Mouse (Mus musculus) erythroblast, embryonic 14.5 days (primary cell): ENCODE results near the gene Krt12.

ENCODE experiments used
- GATA1 ChIP-seq: IDR thresholded peaks from 2 replicates; pipeline ENCODE4 v1.6.1; 2012; ENCODE audit warnings: low read length, inconsistent platforms, mixed read lengths
- TAL1 ChIP-seq: IDR thresholded peaks from 3 replicates; pipeline ENCODE4 v1.6.1; 2012; ENCODE audit warnings: low read length, inconsistent platforms, mixed read lengths

DNA sequence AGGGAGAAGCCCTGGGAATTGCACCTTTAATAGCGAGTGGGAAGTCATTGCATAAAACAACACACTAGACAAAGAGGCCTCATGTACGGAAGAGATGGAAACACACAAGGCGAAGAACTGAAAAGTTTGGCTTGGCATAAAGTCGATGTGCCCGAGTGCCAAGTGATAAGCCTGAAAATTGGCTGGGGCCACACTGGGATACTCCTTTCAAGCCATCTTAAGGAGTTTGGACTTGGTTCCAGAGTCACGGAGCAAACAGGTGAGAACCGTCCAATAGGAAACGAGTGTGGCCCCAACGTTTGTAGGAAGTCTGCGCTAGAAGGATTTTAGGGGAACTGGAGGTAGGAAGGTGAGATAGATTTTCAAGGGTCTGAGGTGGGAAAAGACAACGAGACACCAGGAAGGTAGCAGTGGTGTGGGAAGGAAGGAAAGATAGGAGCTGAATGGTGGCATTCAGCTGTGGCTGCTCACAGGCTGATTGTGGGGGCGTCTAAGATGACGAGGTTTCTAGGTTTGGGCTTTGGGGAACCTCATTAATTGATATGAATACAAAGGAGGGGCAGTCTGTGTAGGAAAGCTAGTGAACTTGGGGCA is 22.0 kb downstream of the Krt12 start:
- no peak for TF ChIP-seq GATA1
- TF ChIP-seq TAL1, result no peak
